Mouse (Mus musculus) megakaryocyte, embryonic 14.5 days (primary cell): Measurements from ENCODE around the gene Vars.

Source experiments
- FLI1 ChIP-seq: IDR thresholded peaks from 2 replicates; pipeline ENCODE4 v1.6.1; 2012; ENCODE audit warnings: low read length, inconsistent platforms, mixed read lengths
- GATA1 ChIP-seq: IDR thresholded peaks from 3 replicates; pipeline ENCODE4 v1.6.1; 2012; ENCODE audit warnings: mixed read lengths, low read length, inconsistent platforms, borderline replicate concordance

GRCm38 (mm10) chr17:35050126-35050750 lies 49.5 kb downstream of the Vars start:
- TF ChIP-seq GATA1 (no peak), FLI1 (no peak)
